1 mouse cellular context compared by ENCODE assay signal in the genomic region with DNA sequence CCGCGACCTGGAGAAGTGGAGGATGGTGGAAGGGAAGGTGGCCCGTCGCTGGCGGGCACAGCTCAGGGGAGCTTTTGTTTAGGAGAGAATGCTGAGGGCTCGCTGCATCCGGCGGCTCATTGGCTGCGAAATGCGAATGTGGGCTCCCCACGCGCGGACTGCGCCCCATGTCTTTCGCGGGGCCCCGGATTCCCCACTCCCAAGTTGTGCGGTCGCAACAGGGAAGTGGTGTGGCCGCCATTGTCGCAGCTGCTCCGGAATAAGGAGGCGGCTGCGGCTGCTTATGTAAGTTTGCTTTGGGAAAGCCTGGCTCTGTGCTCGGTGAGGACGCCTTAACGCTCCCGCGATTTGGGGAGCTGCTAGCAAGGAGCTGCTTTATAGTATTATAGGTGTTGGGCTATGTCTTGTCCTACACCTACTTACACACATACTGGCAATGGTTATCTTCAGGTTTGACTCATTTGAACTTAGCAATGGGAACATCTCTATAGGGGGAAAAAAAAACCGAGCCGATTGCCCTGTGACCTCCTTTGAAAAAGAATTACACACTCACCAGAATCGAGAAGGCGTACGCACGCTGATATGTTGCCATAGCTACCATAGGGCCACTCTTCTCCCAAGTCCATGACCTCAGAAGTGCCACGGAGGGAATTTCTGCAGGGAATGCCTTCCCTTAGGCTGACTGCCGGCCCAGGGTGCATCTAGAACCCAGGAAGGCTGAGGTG.
TF ChIP-seq lines count a peak whose summit lies in the region.

No protein-coding gene starts in this region.

TF ChIP-seq in C2C12, 6 proteins besides CTCF, POLR2A, EP300 and RAD21:
- no peak for TF ChIP-seq MYOG (IDR thresholded peaks at IDR 0.05; ENCODE audit: control insufficient read depth, extremely low read depth, insufficient read length)
- TF ChIP-seq FOSL1 (IDR thresholded peaks at IDR 0.05; ENCODE audit: insufficient read depth, low read length, poor library complexity, severe bottlenecking) = no peak
- TF ChIP-seq CEBPB (IDR thresholded peaks at IDR 0.05; ENCODE audit: low read depth) = no peak
- no peak for TF ChIP-seq MAX (IDR thresholded peaks at IDR 0.05)
- no peak for TF ChIP-seq USF1 (IDR thresholded peaks at IDR 0.05; ENCODE audit: low read depth)
